Mouse (Mus musculus): ENCODE results near the gene Lpin3.

DNA sequence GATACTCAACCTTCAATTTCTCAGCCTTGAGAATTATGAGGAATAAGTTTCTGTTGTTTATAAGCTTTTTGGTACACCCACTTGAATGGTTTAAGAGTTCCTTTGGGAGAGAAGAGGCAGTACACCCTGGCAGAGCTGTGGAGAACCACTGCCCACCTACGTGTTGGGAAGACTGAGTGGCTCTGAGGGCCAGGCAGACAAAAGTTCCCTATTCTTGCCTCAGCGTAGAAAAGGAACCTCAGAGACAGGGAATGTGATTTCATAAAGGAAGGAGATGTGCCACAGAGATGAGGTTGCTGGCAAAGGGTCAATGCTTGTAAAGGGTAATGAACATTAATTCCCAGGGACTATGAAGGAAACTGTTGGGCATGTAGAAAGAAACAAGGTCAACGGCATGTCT is 74.1 kb downstream of the Lpin3 start:
- TF ChIP-seq GATA1 (IDR thresholded peaks at IDR 0.05; ENCODE audit: low read length) (no peak), TAL1 (IDR thresholded peaks at IDR 0.05; ENCODE audit: low read length) (no peak)

Measured in erythroblast, embryonic 14.5 days (primary cell).